Mouse (Mus musculus) urinary bladder, postnatal 14 days (tissue): ENCODE data around the gene Taf12.

Source experiments
- DNase-seq: peaks from one replicate; pipeline ENCODE4 v3.0.0; 2021; ENCODE audit warnings: low spot score

Gene Taf12

GRCm38 (mm10) chr4:132274156-132274862 lies at the start of gene Taf12:
TSS of gene Taf12 (plus strand) at chr4:132274375.
- peak; percentile 91 for DNase-seq

GRCm38 (mm10) chr4:132230422-132230821 lies 43.8 kb upstream of the Taf12 start:
- DNase-seq, result no peak

- DNase-seq, result no peak
Measured at GRCm38 (mm10) chr4:132234710-132235109, 39.5 kb upstream of the Taf12 start.

GRCm38 (mm10) chr4:132238356-132238755 lies 35.8 kb upstream of the Taf12 start:
- DNase-seq, result no peak

GRCm38 (mm10) chr4:132240367-132240766 lies 33.8 kb upstream of the Taf12 start:
- DNase-seq, result no peak

GRCm38 (mm10) chr4:132241208-132241607 lies 33.0 kb upstream of the Taf12 start:
- DNase-seq, result no peak

- no peak for DNase-seq
Measured at GRCm38 (mm10) chr4:132245643-132246042, 28.5 kb upstream of the Taf12 start.

- no peak for DNase-seq
Measured at GRCm38 (mm10) chr4:132247451-132247997, 26.7 kb upstream of the Taf12 start.

- DNase-seq, result no peak
Measured at GRCm38 (mm10) chr4:132251596-132251995, 22.6 kb upstream of the Taf12 start.

GRCm38 (mm10) chr4:132253128-132253527 lies 21.0 kb upstream of the Taf12 start:
- no peak for DNase-seq

GRCm38 (mm10) chr4:132253622-132254021 lies 20.6 kb upstream of the Taf12 start:
- DNase-seq, result no peak

- DNase-seq, result no peak
Measured at GRCm38 (mm10) chr4:132254986-132255385, 19.2 kb upstream of the Taf12 start.

- DNase-seq, result no peak
Measured at GRCm38 (mm10) chr4:132256384-132256783, 17.8 kb upstream of the Taf12 start.

- peak; percentile 21 for DNase-seq
Measured at GRCm38 (mm10) chr4:132259248-132259647, 14.9 kb upstream of the Taf12 start.

- peak; percentile 36 for DNase-seq
Measured at GRCm38 (mm10) chr4:132260404-132261379, 13.5 kb upstream of the Taf12 start.

GRCm38 (mm10) chr4:132261514-132262357 lies 12.4 kb upstream of the Taf12 start, which contains the start of gene Gmeb1:
TSS of gene Gmeb1 (minus strand) at chr4:132261602.
- DNase-seq, result peak; percentile 77

- DNase-seq, result no peak
Measured at GRCm38 (mm10) chr4:132262358-132262616, 11.9 kb upstream of the Taf12 start.

- no peak for DNase-seq
Measured at GRCm38 (mm10) chr4:132263313-132263712, 10.9 kb upstream of the Taf12 start.

- no peak for DNase-seq
Measured at GRCm38 (mm10) chr4:132266835-132267349, 7.3 kb upstream of the Taf12 start.

GRCm38 (mm10) chr4:132268871-132269739 lies 5.1 kb upstream of the Taf12 start:
- DNase-seq, result no peak
